Mouse (Mus musculus): ENCODE measurements around the gene Lrrc75b.

GRCm38 (mm10) chr10:75568851-75569250, 8.7 kb upstream of the Lrrc75b start:
- TF ChIP-seq POLR2A (IDR thresholded peaks at IDR 0.05; ENCODE audit: insufficient read length, low read depth) (no peak), USF1 (IDR thresholded peaks at IDR 0.05; ENCODE audit: low read depth) (no peak), E2F4 (IDR thresholded peaks at IDR 0.05; ENCODE audit: insufficient read depth) (no peak), TCF12 (IDR thresholded peaks at IDR 0.05; ENCODE audit: insufficient read depth, poor library complexity, severe bottlenecking) (no peak), MYOD1 (IDR thresholded peaks at IDR 0.05; ENCODE audit: control insufficient read depth in 1 of 3, insufficient read length in 2 of 3, low read depth in 2 of 3) (no peak), MAX (IDR thresholded peaks at IDR 0.05; ENCODE audit: low read depth) (no peak), MYOG (IDR thresholded peaks at IDR 0.05; ENCODE audit: control insufficient read depth in 1 of 3, insufficient read depth in 1 of 3, insufficient read length in 2 of 3, low read depth in 2 of 3) (no peak), CEBPB (IDR thresholded peaks at IDR 0.05; ENCODE audit: insufficient read depth, poor library complexity, severe bottlenecking) (no peak), TCF3 (IDR thresholded peaks at IDR 0.05; ENCODE audit: insufficient read length, low read depth) (no peak), POLR2AphosphoS2 (IDR thresholded peaks at IDR 0.05; ENCODE audit: insufficient read length, low read depth) (no peak), SRF (IDR thresholded peaks at IDR 0.05; ENCODE audit: control insufficient read depth, insufficient read length, low read depth) (no peak), REST (IDR thresholded peaks at IDR 0.05; ENCODE audit: insufficient read depth, insufficient read length) (no peak)

Data from myocyte (in vitro differentiated cells).